Mouse (Mus musculus) embryonic stem cell, embryonic (primary cell): ENCODE results near the gene Gm9268.
"Not testable (repeated sequence)": the region's sequence is repeated elsewhere in the genome, so short reads cannot be mapped to it uniquely, and the experiment has no call there.

Experiments
- CTCF ChIA-PET, 4 experiments: fragments of 300-600 bp in 2 of 4; fragments of 350-600 bp in 2 of 4; sonication (Branson Sonifier 250); formaldehyde crosslinking; loops; one replicate each; lab custom pipeline; 2022; ENCODE audit warnings: inconsistent platforms in 2 of 4; lab: Charles Lee
- POLR2A ChIA-PET, 4 experiments: fragments of 300-600 bp in 2 of 4; fragments of 350-600 bp in 2 of 4; sonication (Branson Sonifier 250); formaldehyde crosslinking; loops; one replicate each; lab custom pipeline; 2022; ENCODE audit warnings: antibody characterized with exemption in 4 of 4, inconsistent platforms in 1 of 4; lab: Charles Lee

Gm9268 gene

DNA sequence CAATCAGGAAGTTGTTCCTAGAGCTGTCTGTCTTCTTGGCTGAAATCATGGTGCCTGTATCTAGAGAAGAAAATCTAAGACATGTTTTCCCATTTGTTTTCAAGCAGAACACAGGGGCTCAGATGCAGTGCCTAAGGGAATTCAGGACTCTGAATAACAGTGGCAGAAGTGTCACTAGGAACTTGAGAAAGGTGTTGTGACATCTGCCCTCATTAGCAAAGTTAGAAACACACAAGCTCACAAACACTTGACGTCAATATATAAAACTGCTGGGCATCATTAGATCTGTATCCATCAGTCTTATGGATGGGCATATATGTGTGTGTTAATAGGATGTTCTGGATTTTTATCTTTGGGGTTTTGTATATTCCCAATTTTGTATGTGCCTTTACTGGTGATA, at the start of gene Gm9268:
Gm9268 (plus strand) TSS at position 301 of the 400 bp plus-strand sequence.
- CTCF ChIA-PET, POLR2A ChIA-PET: not testable (repeated sequence)

DNA sequence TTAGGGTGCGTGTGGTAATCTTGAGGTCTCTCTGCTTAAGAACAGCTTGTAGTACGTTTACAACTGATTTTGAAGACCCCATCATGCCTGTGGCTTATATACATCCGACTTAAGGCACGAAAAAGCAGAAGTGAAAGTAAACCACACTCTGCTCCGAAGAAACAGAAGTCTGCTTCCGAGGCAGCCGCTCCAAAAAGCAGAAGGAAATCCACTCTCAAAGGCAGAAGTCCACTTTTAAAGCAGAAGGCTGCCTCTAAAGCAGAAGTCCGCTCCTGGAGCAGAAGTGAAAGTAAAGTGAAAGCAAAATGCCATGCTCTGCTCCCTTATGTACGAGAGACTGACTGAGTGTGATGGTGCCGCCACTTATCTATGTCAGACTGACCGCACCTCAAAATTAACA, 38.5 kb upstream of the Gm9268 start:
- POLR2A ChIA-PET = no interaction called here
- CTCF ChIA-PET = no interaction called here

GRCm38 (mm10) chr7:42980739-42981138, 37.8 kb upstream of the Gm9268 start:
- ChIA-PET POLR2A (interaction anchor here in 1 of 4 experiments (0.5 kb wide), 1 partner anchor 107 kb away, joined by 3 read pairs; no protein-coding TSS in a partner anchor), CTCF (no interaction called here)

DNA sequence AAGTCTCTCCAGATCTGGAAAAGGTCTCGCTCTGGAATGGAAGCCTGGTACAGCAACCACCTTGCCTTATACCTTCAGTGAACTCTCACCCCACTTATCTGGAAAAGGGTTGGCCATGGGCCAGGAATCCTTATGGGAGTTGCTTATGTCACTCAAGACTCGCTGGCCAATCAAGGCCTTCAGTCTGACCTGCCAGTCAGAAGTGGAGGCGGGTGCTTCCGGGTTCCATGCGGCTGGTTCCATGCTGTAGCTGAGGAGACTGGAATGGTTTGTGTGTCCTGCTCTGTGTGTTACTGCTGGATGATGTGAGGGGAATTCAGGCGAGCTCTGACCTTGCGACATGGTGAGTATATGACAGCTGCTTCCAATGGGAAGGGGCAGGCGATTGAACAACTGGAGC, 59.3 kb downstream of the Gm9268 start:
- ChIA-PET POLR2A (interaction anchor here in 3 of 4 experiments (0.6 to 1.8 kb wide), 7 partner anchors 18 to 340 kb away, joined by 3 to 5 read pairs (median 4); no protein-coding TSS in a partner anchor), CTCF (interaction anchor here in 1 of 4 experiments (0.6 kb wide), 1 partner anchor 80 kb away, joined by 3 read pairs; no protein-coding TSS in a partner anchor)
